ENCODE assay signal across 9 mouse cellular contexts in genomic region chr2:22758310-22758972, GRCm38 (mm10). TPM values are rescaled to one million over a fixed set of nuclear protein-coding genes. Genes with fewer than 3 reads are reported as not detected.
DNase-seq lines count a peak whose midpoint lies in the region; ATAC-seq lines count a peak whose summit lies in the region.
"Had no signal": no experiment of that assay in that cellular context is flagged by ENCODE, and none has a peak within 500 bp of the region (broad histone marks: within the 10 kb centered on the region; RNA-seq: fewer than 3 reads in every experiment).

No protein-coding gene starts in this region.

- H3K4me2 ChIP-seq in limb, embryonic 11.5 days (ENCODE audit: low read depth, severe bottlenecking): no peak overlapping the region
- no peak overlapping the region for H3K4me2 ChIP-seq in intestine, embryonic 14.5 days (ENCODE audit: low read length)
- no peak overlapping the region for H3K4me2 ChIP-seq in midbrain, embryonic 11.5 days
- H3K4me2 ChIP-seq: limb, embryonic 12.5 days had no signal

- peak; percentile 67 for DNase-seq in limb, embryonic 11.5 days (ENCODE audit: low spot score)
- DNase-seq in limb, embryonic 10.5 days (ENCODE audit: low spot score): no peak
- peak; percentile 78 for DNase-seq in adrenal gland, postnatal 10 days
- peak; percentile 54 for DNase-seq in fibroblast of lung, adult 2 months (ENCODE audit: low read depth)
- peak; percentile 73 for DNase-seq in intestine, embryonic 14.5 days (ENCODE audit: low spot score)
- peak; percentile 51 for DNase-seq in left cerebral cortex, adult 11 months (ENCODE audit: low spot score)
- DNase-seq in midbrain, embryonic 11.5 days (ENCODE audit: low spot score, missing footprints): peak; percentile 89
- peak; percentile 26 for DNase-seq in telencephalon, adult 2 months (ENCODE audit: low read depth, low spot score)

- no peaks in the 10 kb centered on the region for H3K36me3 ChIP-seq in limb, embryonic 11.5 days (ENCODE audit: control insufficient read depth, insufficient read depth, low read length)
- H3K36me3 ChIP-seq in limb, embryonic 10.5 days: no peaks in the 10 kb centered on the region
- H3K36me3 ChIP-seq in intestine, embryonic 14.5 days (ENCODE audit: control insufficient read depth, insufficient read depth, low read length): no peaks in the 10 kb centered on the region
- no peaks in the 10 kb centered on the region for H3K36me3 ChIP-seq in midbrain, embryonic 11.5 days (ENCODE audit: control insufficient read depth, insufficient read depth, low read length)
- H3K36me3 ChIP-seq: limb, embryonic 12.5 days had no signal

- no peak overlapping the region for H3K27ac ChIP-seq in limb, embryonic 11.5 days (replicated peaks; ENCODE audit: low read depth, low read length)
- no peak overlapping the region for H3K27ac ChIP-seq in limb, embryonic 10.5 days
- no peak overlapping the region for H3K27ac ChIP-seq in intestine, embryonic 14.5 days (ENCODE audit: low read depth)
- no peak overlapping the region for H3K27ac ChIP-seq in midbrain, embryonic 11.5 days (ENCODE audit: low read depth, low read length)
- H3K27ac ChIP-seq: limb, embryonic 12.5 days had no signal

- no peaks in the 10 kb centered on the region for H3K27me3 ChIP-seq in limb, embryonic 11.5 days (ENCODE audit: control insufficient read depth, insufficient read depth, low read length)
- no peaks in the 10 kb centered on the region for H3K27me3 ChIP-seq in limb, embryonic 10.5 days (ENCODE audit: low read depth, poor library complexity, severe bottlenecking)
- no peaks in the 10 kb centered on the region for H3K27me3 ChIP-seq in intestine, embryonic 14.5 days (replicated peaks; ENCODE audit: control insufficient read depth, insufficient read depth, low read length)
- no peaks in the 10 kb centered on the region for H3K27me3 ChIP-seq in midbrain, embryonic 11.5 days (ENCODE audit: control insufficient read depth, insufficient read depth, low read length)
- H3K27me3 ChIP-seq: limb, embryonic 12.5 days had no signal

- H3K4me3 ChIP-seq in limb, embryonic 11.5 days (ENCODE audit: low read depth, low read length): no peak overlapping the region
- no peak overlapping the region for H3K4me3 ChIP-seq in limb, embryonic 10.5 days
- H3K4me3 ChIP-seq in intestine, embryonic 14.5 days (ENCODE audit: low read depth, low read length): no peak overlapping the region
- H3K4me3 ChIP-seq in midbrain, embryonic 11.5 days (ENCODE audit: low read depth, low read length): no peak overlapping the region
- H3K4me3 ChIP-seq: limb, embryonic 12.5 days had no signal

- no peak for ATAC-seq in limb, embryonic 11.5 days (ENCODE audit: insufficient number of reproducible peaks, low FRiP score, low TSS enrichment, low read depth)
- no peak; the same call in 1 of the 2 replicates for ATAC-seq in intestine, embryonic 14.5 days (replicated peaks; ENCODE audit: low FRiP score, low TSS enrichment, low read depth)
- ATAC-seq in midbrain, embryonic 11.5 days (ENCODE audit: low FRiP score): peak; percentile 59

- WGBS in limb, embryonic 11.5 days: 36% methylated on average over 6 of the region's 6 CpGs
- WGBS in limb, embryonic 10.5 days: 44% methylated on average over 6 of the region's 6 CpGs
- 37% methylated on average over 6 of the region's 6 CpGs for WGBS in intestine, embryonic 14.5 days
- WGBS in midbrain, embryonic 11.5 days: 49% methylated on average over 6 of the region's 6 CpGs

- H3K9me3 ChIP-seq in limb, embryonic 11.5 days (ENCODE audit: control insufficient read depth, low read length): no peaks in the 10 kb centered on the region
- no peaks in the 10 kb centered on the region for H3K9me3 ChIP-seq in limb, embryonic 10.5 days (replicated peaks)
- no peaks in the 10 kb centered on the region for H3K9me3 ChIP-seq in intestine, embryonic 14.5 days (ENCODE audit: control insufficient read depth, low read length)
- H3K9me3 ChIP-seq in midbrain, embryonic 11.5 days (ENCODE audit: control insufficient read depth, low read length): no peaks in the 10 kb centered on the region
- H3K9me3 ChIP-seq: limb, embryonic 12.5 days had no signal

- H3K9ac ChIP-seq in limb, embryonic 11.5 days (ENCODE audit: low read length): no peak overlapping the region
- H3K9ac ChIP-seq in intestine, embryonic 14.5 days (ENCODE audit: low read length): no peak overlapping the region
- H3K9ac ChIP-seq in midbrain, embryonic 11.5 days (ENCODE audit: low read length): no peak overlapping the region
- H3K9ac ChIP-seq: limb, embryonic 12.5 days had no signal

- H3K4me1 ChIP-seq in limb, embryonic 11.5 days (ENCODE audit: control insufficient read depth, insufficient read depth, low read length): no peaks in the 10 kb centered on the region
- H3K4me1 ChIP-seq in limb, embryonic 10.5 days: no peaks in the 10 kb centered on the region
- no peaks in the 10 kb centered on the region for H3K4me1 ChIP-seq in intestine, embryonic 14.5 days (replicated peaks; ENCODE audit: control insufficient read depth, insufficient read depth, low read length)
- no peaks in the 10 kb centered on the region for H3K4me1 ChIP-seq in midbrain, embryonic 11.5 days (ENCODE audit: control insufficient read depth, insufficient read depth, low read length)
- H3K4me1 ChIP-seq: limb, embryonic 12.5 days had no signal

RNA-seq across cellular contexts. Expression of gene Apbb1ip, which starts 15.5 kb away (rescaled TPM):
- polyA plus RNA-seq in limb, embryonic 11.5 days (2014; fragmentation: Nextera tagmentation; extraction: Ambion mirVana): 0.35 and 0.77 TPM in 2 replicates
- 0.33 and 0.39 TPM in 2 replicates for polyA plus RNA-seq in limb, embryonic 10.5 days (2016; fragmentation: Nextera tagmentation; extraction: Ambion mirVana)
- 1 to 10 TPM; 5.2 to 5.7 TPM for total RNA-seq in adrenal gland, postnatal 10 days (2021)
- polyA plus RNA-seq in intestine, embryonic 14.5 days (2014; fragmentation: Nextera tagmentation; extraction: Ambion mirVana): 1.4 and 1.9 TPM in 2 replicates
- 0.55 and 0.75 TPM in 2 replicates for polyA plus RNA-seq in midbrain, embryonic 11.5 days (2014; fragmentation: Nextera tagmentation; extraction: Ambion mirVana)
